Mouse (Mus musculus) liver, embryonic 14.5 days (tissue): ENCODE results near the gene Bag3. TPM values are rescaled to one million over a fixed set of nuclear protein-coding genes. Genes with fewer than 3 reads are reported as not detected.

Experiments
- ATAC-seq: fragments of 200-750 bp; cut with Nextera tagmentation; 2 replicates; pipeline ENCODE4 v1.8.0; 2017; ENCODE audit warnings: moderate number of reproducible peaks, mild to moderate bottlenecking, moderate library complexity; ENCODE audit not compliant: insufficient read depth
- DNase-seq, 3 experiments: peaks; one replicate each; pipeline ENCODE4 v3.0.0-alpha.2; 2012 to 2013; ENCODE audit warnings: low read depth in 3 of 3, low spot score in 3 of 3
- H3K27ac ChIP-seq: fragments of 300-500 bp; sonication (generic); 2 replicates; pipeline ENCODE4 v1.5.1; 2014; ENCODE audit warnings: moderate library complexity, mild to moderate bottlenecking, control low read depth, inconsistent platforms
- H3K27me3 ChIP-seq: fragments of 300-500 bp; sonication (generic); 2 replicates; pipeline ENCODE4 v1.6.1; 2014; ENCODE audit warnings: mild to moderate bottlenecking, low read length, moderate library complexity; ENCODE audit not compliant: control insufficient read depth, insufficient read depth
- H3K36me3 ChIP-seq: fragments of 300-500 bp; sonication (generic); replicated peaks from 2 replicates; pipeline ENCODE4 v1.6.1; 2014; ENCODE audit warnings: low read depth; ENCODE audit not compliant: control insufficient read depth, insufficient read depth
- H3K4me1 ChIP-seq, 2 experiments: fragments of 200-500 bp in 1 of 2; fragments of 300-500 bp in 1 of 2; sonication (generic) in 1 of 2; replicated peaks; 2 replicates each; pipeline ENCODE4 v1.6.1; 2012 to 2014; ENCODE audit warnings: antibody characterized with exemption in 1 of 2, inconsistent platforms in 1 of 2, low read length in 1 of 2; ENCODE audit not compliant: control insufficient read depth in 2 of 2, insufficient read depth in 2 of 2
- H3K4me2 ChIP-seq: fragments of 300-500 bp; sonication (generic); 2 replicates; pipeline ENCODE4 v1.6.1; 2014; ENCODE audit warnings: low read depth, mild to moderate bottlenecking, control low read depth, moderate library complexity
- H3K4me3 ChIP-seq, 2 experiments: fragments of 200-500 bp in 1 of 2; fragments of 300-500 bp in 1 of 2; sonication (generic) in 1 of 2; 2 replicates each; pipeline ENCODE4 v1.5.1; 2012 to 2014; ENCODE audit warnings: low read depth in 2 of 2, low read length in 2 of 2, mild to moderate bottlenecking in 2 of 2, control low read depth in 1 of 2, inconsistent platforms in 1 of 2, moderate library complexity in 1 of 2; ENCODE audit not compliant: insufficient read depth in 1 of 2
- H3K9ac ChIP-seq: fragments of 300-500 bp; sonication (generic); replicated peaks from 2 replicates; pipeline ENCODE4 v1.6.1; 2014; ENCODE audit warnings: mild to moderate bottlenecking, control low read depth, moderate library complexity
- H3K9me3 ChIP-seq: fragments of 300-500 bp; sonication (generic); 2 replicates; pipeline ENCODE4 v1.6.1; 2016; ENCODE audit warnings: low read length, mixed read lengths; ENCODE audit not compliant: control insufficient read depth
- CTCF ChIP-seq: IDR thresholded peaks from 2 replicates; pipeline ENCODE4 v1.5.1; 2016; ENCODE audit warnings: antibody characterized with exemption, low read depth, control low read depth
- EP300 ChIP-seq: IDR thresholded peaks from 2 replicates; pipeline ENCODE4 v1.6.1; 2016; ENCODE audit warnings: antibody characterized with exemption, low read depth
- WGBS: fragments of 180-500 bp; shearing (Covaris S2); extraction: QIAGEN DNeasy Blood & Tissue Kit; methylation state at CpG from one replicate; pipeline ENCODE4 v1.1.7; 2014; ENCODE audit not compliant: insufficient replicate concordance; 5-methylcytosine and 5-hydroxymethylcytosine counted together
- polyA plus RNA-seq, 2 experiments: library from polyadenylated mRNA; depleted of rRNA in 1 of 2; stranded (reverse) in 1 of 2; unstranded in 1 of 2; fragments of >200 nt; fragmentation: Nextera tagmentation in 1 of 2; extraction: Ambion mirVana in 1 of 2; gene quantifications; 2 replicates each; pipeline versions ENCODE4 v1.2.1 to v1.2.3; 2012 to 2014

Bag3 gene
- polyA plus RNA-seq, 2 experiments = 2.7 to 3.0 TPM

DNA sequence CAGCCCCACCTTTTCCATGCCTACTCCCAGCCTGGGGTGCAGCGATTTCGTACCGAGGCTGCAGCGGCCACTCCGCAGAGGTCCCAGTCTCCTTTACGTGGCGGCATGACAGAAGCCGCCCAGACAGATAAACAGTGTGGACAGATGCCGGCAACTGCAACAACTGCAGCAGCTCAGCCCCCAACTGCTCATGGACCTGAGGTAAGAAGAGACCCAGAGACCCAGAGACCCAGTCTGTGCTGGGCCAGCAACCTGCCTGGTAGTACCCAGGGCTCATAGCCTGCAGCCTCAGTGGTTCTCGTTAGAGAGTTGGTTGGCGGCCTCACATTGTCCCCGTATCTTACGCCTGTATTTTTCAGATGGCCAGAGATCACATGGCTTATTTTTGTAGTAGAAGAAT, 16.7 kb downstream of the Bag3 start:
- no peak overlapping the region for H3K4me2 ChIP-seq
- H3K4me3 ChIP-seq = no peak overlapping the region
- no peaks in the 10 kb centered on the region for H3K36me3 ChIP-seq
- no peak overlapping the region for H3K27ac ChIP-seq
- ATAC-seq (no peak), DNase-seq (no peak)
- H3K27me3 ChIP-seq = no peaks in the 10 kb centered on the region
- no peaks in the 10 kb centered on the region for H3K9me3 ChIP-seq
- 87% methylated on average over 13 of the region's 13 CpGs for WGBS
- TF ChIP-seq CTCF (no peak), EP300 (no peak)
- peaks cover 0 to 19% of the 10 kb centered on the region in 2 experiments; a peak in 2 of 4 replicates for H3K4me1 ChIP-seq
- H3K9ac ChIP-seq = no peak overlapping the region

DNA sequence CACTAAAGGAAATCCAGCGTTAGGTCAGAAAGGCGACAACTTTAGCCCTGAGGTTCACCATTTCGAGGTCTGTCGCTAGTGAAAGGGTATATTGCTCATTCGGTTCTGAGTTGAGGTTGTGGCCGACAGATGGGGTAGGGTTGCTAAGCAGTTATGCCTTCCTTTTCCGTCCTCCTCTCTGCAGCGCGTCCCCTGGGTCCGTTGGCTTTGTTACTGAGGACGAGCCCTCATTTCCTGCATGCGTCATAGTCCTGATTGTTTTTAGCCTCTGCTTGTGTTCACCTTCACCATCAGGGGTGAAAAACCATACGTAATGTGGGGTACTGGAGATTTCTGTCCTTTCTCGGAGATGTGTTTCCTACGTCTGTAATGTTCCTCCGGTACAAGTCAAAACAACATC, 17.3 kb downstream of the Bag3 start:
- H3K36me3 ChIP-seq = peaks cover 3% of the 10 kb centered on the region; the same call in 1 of the 2 replicates
- 78% methylated on average over 16 of the region's 16 CpGs for WGBS
- H3K27ac ChIP-seq = no peak overlapping the region
- no peak overlapping the region for H3K4me2 ChIP-seq
- ATAC-seq = no peak
- H3K4me1 ChIP-seq = peaks cover 0 to 13% of the 10 kb centered on the region in 2 experiments; a peak in 2 of 4 replicates
- DNase-seq = no peak
- H3K9me3 ChIP-seq = no peaks in the 10 kb centered on the region
- no peak overlapping the region for H3K9ac ChIP-seq
- H3K4me3 ChIP-seq = no peak overlapping the region
- TF ChIP-seq CTCF = no peak
- TF ChIP-seq EP300 = no peak
- no peaks in the 10 kb centered on the region for H3K27me3 ChIP-seq

GRCm38 (mm10) chr7:128541186-128541585, 17.8 kb downstream of the Bag3 start:
- H3K4me1 ChIP-seq = peaks cover 0 to 10% of the 10 kb centered on the region in 2 experiments; a peak in 2 of 4 replicates
- no peak overlapping the region for H3K4me2 ChIP-seq
- DNase-seq (no peak), ATAC-seq (no peak)
- H3K9me3 ChIP-seq = no peaks in the 10 kb centered on the region
- H3K4me3 ChIP-seq = no peak overlapping the region
- H3K27me3 ChIP-seq = no peaks in the 10 kb centered on the region
- TF ChIP-seq EP300 (no peak), CTCF (no peak)
- WGBS = 79% methylated on average over 9 of the region's 9 CpGs
- no peak overlapping the region for H3K27ac ChIP-seq
- peaks cover 4% of the 10 kb centered on the region; the same call in 1 of the 2 replicates for H3K36me3 ChIP-seq
- no peak overlapping the region for H3K9ac ChIP-seq

GRCm38 (mm10) chr7:128541771-128542170, 18.4 kb downstream of the Bag3 start:
- Histone ChIP-seq H3K4me2 (no peak overlapping the region), H3K9ac (no peak overlapping the region), H3K4me1 (peaks cover 0 to 5% of the 10 kb centered on the region in 2 experiments; a peak in 2 of 4 replicates), H3K9me3 (no peaks in the 10 kb centered on the region), H3K27me3 (no peaks in the 10 kb centered on the region), H3K27ac (no peak overlapping the region), H3K36me3 (peaks cover 4% of the 10 kb centered on the region; the same call in 1 of the 2 replicates), H3K4me3 (no peak overlapping the region)
- no peak for TF ChIP-seq CTCF
- no peak for TF ChIP-seq EP300
- DNase-seq = no peak
- ATAC-seq = no peak
- WGBS = 85% methylated on average over 17 of the region's 17 CpGs

DNA sequence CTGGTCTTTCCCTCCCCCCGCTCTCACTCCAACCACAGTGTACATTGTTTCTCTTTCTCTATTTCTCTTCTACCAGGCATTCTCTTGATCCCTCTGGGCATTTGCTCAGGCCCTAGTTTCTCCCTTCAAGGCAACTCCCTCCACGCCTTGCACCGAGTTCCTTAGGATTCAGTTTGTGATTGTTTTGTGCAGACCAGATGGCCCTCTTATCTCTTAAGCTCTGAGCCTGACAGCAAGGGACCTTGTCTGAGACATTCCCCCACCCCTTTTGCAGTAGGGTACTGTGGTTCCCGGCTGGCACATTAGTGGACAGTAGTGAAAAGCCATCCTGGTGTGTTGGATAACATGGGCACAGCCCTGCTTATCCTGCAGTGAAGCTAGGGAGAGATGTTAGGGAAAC, 19.1 kb downstream of the Bag3 start:
- ATAC-seq (no peak), DNase-seq (no peak)
- Histone ChIP-seq H3K36me3 (peaks cover 4% of the 10 kb centered on the region; the same call in 1 of the 2 replicates), H3K4me1 (peaks cover 0 to 4% of the 10 kb centered on the region in 2 experiments; a peak in 2 of 4 replicates), H3K27me3 (no peaks in the 10 kb centered on the region), H3K4me3 (no peak overlapping the region), H3K4me2 (no peak overlapping the region), H3K9ac (no peak overlapping the region), H3K27ac (no peak overlapping the region), H3K9me3 (no peaks in the 10 kb centered on the region)
- TF ChIP-seq EP300 (no peak), CTCF (no peak)
- WGBS = 38% methylated on average over 4 of the region's 4 CpGs
